Mouse (Mus musculus) adrenal gland, adult 2 months (tissue): ENCODE measurements at regions not wholly inside any gene's neighbourhood (a gene's known extent, or its start where the extent isn't known, plus 50 kb on each side); places are given as distances from the start of the nearest gene placed in this dataset.

ENCODE experiments used
- DNase-seq: peaks from one replicate; pipeline ENCODE4 v3.0.0; 2021

GRCm38 (mm10) chr6:24263796-24264195 is 95.9 kb upstream of the Slc13a1 start:
- DNase-seq, result no peak

- no peak for DNase-seq
These were observed 94.7 kb upstream of the Slc13a1 start for GRCm38 (mm10) chr6:24262578-24262977.

DNA sequence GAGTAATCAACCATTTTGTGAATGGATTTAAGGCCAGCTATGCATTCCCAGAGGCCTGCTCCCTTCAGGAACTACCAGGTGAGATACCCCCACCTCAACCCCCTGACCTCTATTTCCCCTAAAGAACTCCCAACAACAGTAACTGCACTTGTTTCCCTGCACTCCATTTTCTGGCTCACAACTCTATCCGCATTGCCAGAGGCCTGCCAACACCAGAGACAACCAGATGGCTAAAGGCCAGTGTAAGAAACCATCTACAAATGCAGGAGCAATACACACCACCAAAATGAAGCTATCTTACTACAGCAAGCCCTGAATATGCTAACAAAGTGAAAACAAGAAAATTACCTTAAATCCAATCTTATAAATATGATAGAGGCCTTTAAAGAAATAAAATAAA is 77.7 kb upstream of the Slc13a1 start:
- DNase-seq, result no peak

- no peak for DNase-seq
These were observed 70.6 kb upstream of the Slc13a1 start for GRCm38 (mm10) chr6:24238541-24238940.

DNA sequence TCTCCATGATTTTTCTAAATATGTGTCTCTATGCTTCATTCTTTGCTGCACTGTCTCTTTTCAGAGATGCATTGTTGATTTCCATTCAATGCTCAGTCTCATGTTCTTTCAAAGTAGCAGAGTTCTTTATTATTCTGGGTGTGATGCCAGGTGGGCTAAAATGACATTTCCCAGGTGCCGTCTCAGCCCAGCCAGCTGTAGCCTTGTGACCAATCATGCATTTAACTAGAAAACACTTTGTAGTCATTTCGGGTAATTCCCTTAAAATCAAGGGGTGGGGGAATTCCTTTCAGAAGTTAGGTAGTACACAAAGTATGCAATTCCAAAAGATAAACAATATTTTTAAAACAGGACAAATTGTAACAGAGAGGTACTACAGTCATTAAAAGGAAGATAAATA is 70.2 kb upstream of the Slc13a1 start:
- no peak for DNase-seq

- no peak for DNase-seq
These were observed 65.7 kb upstream of the Slc13a1 start for GRCm38 (mm10) chr6:24233626-24234025.

DNA sequence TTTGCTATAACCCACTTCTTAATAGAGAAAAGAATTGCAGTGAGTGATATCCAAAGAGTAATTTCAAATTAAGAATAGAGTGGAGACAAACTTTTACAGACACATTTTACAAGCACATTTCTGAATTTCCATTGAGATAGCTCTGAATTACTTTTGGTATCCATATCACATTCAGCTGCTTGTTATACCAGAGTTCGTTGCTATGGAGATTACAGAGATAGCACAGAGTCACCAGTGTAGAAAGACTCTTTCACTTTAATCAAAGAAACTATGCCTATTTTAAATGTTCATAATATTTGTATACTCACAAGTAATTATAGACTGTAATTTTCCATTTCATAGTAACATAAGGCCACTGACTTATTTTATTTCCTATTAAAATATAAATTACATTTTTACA is 52.7 kb upstream of the Slc13a1 start:
- no peak for DNase-seq

- DNase-seq, result no peak
These were observed 52.1 kb upstream of the Slc13a1 start for GRCm38 (mm10) chr6:24219882-24220522.
